Mouse (Mus musculus) embryonic facial prominence, embryonic 13.5 days (tissue): ENCODE results near the gene Gm30083. TPM values are rescaled to one million over a fixed set of nuclear protein-coding genes. Genes with fewer than 3 reads are reported as not detected.

Experiments used
- ATAC-seq: fragments of 200-750 bp; cut with Nextera tagmentation; 2 replicates; pipeline ENCODE4 v1.8.0; 2017; ENCODE audit warnings: low read depth; ENCODE audit not compliant: insufficient number of reproducible peaks, insufficient read depth, low FRiP score, low TSS enrichment
- H3K27ac ChIP-seq: fragments of 300-500 bp; sonication (generic); 2 replicates; pipeline ENCODE4 v1.5.1; 2015; ENCODE audit warnings: moderate library complexity, mild to moderate bottlenecking, inconsistent platforms
- H3K27me3 ChIP-seq: fragments of 300-500 bp; sonication (generic); 2 replicates; pipeline ENCODE4 v1.6.1; 2015; ENCODE audit warnings: mild to moderate bottlenecking, inconsistent platforms
- H3K36me3 ChIP-seq: fragments of 300-500 bp; sonication (generic); 2 replicates; pipeline ENCODE4 v1.6.1; 2015; ENCODE audit warnings: mild to moderate bottlenecking, inconsistent platforms
- H3K4me1 ChIP-seq: fragments of 300-500 bp; sonication (generic); 2 replicates; pipeline ENCODE4 v1.6.1; 2015; ENCODE audit warnings: inconsistent platforms
- H3K4me2 ChIP-seq: fragments of 300-500 bp; sonication (generic); 2 replicates; pipeline ENCODE4 v1.6.1; 2015; ENCODE audit warnings: moderate library complexity, mild to moderate bottlenecking, inconsistent platforms
- H3K4me3 ChIP-seq: fragments of 300-500 bp; sonication (generic); 2 replicates; pipeline ENCODE4 v1.5.1; 2015; ENCODE audit warnings: mild to moderate bottlenecking, inconsistent platforms
- H3K9ac ChIP-seq: fragments of 300-500 bp; sonication (generic); 2 replicates; pipeline ENCODE4 v1.6.1; 2015; ENCODE audit warnings: mild to moderate bottlenecking, inconsistent platforms
- H3K9me3 ChIP-seq: fragments of 300-500 bp; sonication (generic); 2 replicates; pipeline ENCODE4 v1.6.1; 2016; ENCODE audit warnings: inconsistent platforms
- WGBS: fragments of 180-500 bp; shearing (Covaris S2); methylation state at CpG from one replicate; pipeline ENCODE4 v1.1.7; 2015; ENCODE audit warnings: mixed read lengths; 5-methylcytosine and 5-hydroxymethylcytosine counted together
- polyA plus RNA-seq: library from polyadenylated mRNA; unstranded; fragments of >200 nt; fragmentation: Nextera tagmentation; extraction: Ambion mirVana; gene quantifications from 2 replicates; pipeline ENCODE4 v1.2.1, GENCODE M21; 2015

Gm30083 gene
- polyA plus RNA-seq, 1 experiment from 2014 or later, result not detected

- Histone ChIP-seq H3K36me3 (no peaks in the 10 kb centered on the region), H3K4me3 (no peak overlapping the region), H3K9ac (no peak overlapping the region), H3K4me2 (no peak overlapping the region), H3K9me3 (no peaks in the 10 kb centered on the region), H3K4me1 (no peaks in the 10 kb centered on the region), H3K27ac (no peak overlapping the region), H3K27me3 (no peaks in the 10 kb centered on the region)
- 40% methylated on average over 6 of the region's 6 CpGs for WGBS
- ATAC-seq, result no peak
These were observed 17.6 kb downstream of the Gm30083 start for GRCm38 (mm10) chr14:33997427-33997826.

- no peak overlapping the region for H3K9ac ChIP-seq
- H3K4me1 ChIP-seq, result no peaks in the 10 kb centered on the region
- no peaks in the 10 kb centered on the region for H3K36me3 ChIP-seq
- H3K9me3 ChIP-seq, result no peaks in the 10 kb centered on the region
- H3K27me3 ChIP-seq, result no peaks in the 10 kb centered on the region
- H3K4me3 ChIP-seq, result no peak overlapping the region
- WGBS, result 90% methylated on average over 6 of the region's 6 CpGs
- H3K4me2 ChIP-seq, result no peak overlapping the region
- no peak overlapping the region for H3K27ac ChIP-seq
- ATAC-seq, result no peak
These were observed 21.3 kb downstream of the Gm30083 start for GRCm38 (mm10) chr14:33993521-33994289.

- Histone ChIP-seq H3K27me3 (no peaks in the 10 kb centered on the region), H3K9me3 (no peaks in the 10 kb centered on the region), H3K27ac (no peak overlapping the region), H3K4me2 (no peak overlapping the region), H3K4me3 (no peak overlapping the region), H3K9ac (no peak overlapping the region), H3K36me3 (no peaks in the 10 kb centered on the region), H3K4me1 (no peaks in the 10 kb centered on the region)
- 87% methylated on average over 9 of the region's 9 CpGs for WGBS
- ATAC-seq, result no peak
These were observed 21.9 kb downstream of the Gm30083 start for GRCm38 (mm10) chr14:33993051-33993450.

GRCm38 (mm10) chr14:33991971-33992370 lies 23.0 kb downstream of the Gm30083 start:
- Histone ChIP-seq H3K4me3 (no peak overlapping the region), H3K9ac (no peak overlapping the region), H3K9me3 (no peaks in the 10 kb centered on the region), H3K4me2 (no peak overlapping the region), H3K36me3 (no peaks in the 10 kb centered on the region), H3K4me1 (no peaks in the 10 kb centered on the region), H3K27me3 (no peaks in the 10 kb centered on the region), H3K27ac (no peak overlapping the region)
- 82% methylated on average over 4 of the region's 4 CpGs for WGBS
- no peak for ATAC-seq

GRCm38 (mm10) chr14:33989201-33989600 lies 25.8 kb downstream of the Gm30083 start:
- no peak overlapping the region for H3K4me3 ChIP-seq
- no peaks in the 10 kb centered on the region for H3K27me3 ChIP-seq
- H3K36me3 ChIP-seq, result no peaks in the 10 kb centered on the region
- no peak for ATAC-seq
- no peak overlapping the region for H3K4me2 ChIP-seq
- no peak overlapping the region for H3K9ac ChIP-seq
- no peaks in the 10 kb centered on the region for H3K4me1 ChIP-seq
- WGBS, result 55% methylated on average over 3 of the region's 3 CpGs
- H3K27ac ChIP-seq, result no peak overlapping the region
- H3K9me3 ChIP-seq, result no peaks in the 10 kb centered on the region

- Histone ChIP-seq H3K9me3 (no peaks in the 10 kb centered on the region), H3K27me3 (peaks cover 15% of the 10 kb centered on the region), H3K4me1 (peaks cover 11% of the 10 kb centered on the region; the same call in 1 of the 2 replicates), H3K9ac (peak within 1 kb of the TSS; percentile 63), H3K27ac (peak within 1 kb of the TSS; percentile 3; the same call in 1 of the 2 replicates), H3K4me2 (peak within 1 kb of the TSS; percentile 72), H3K4me3 (peak within 1 kb of the TSS; percentile 44), H3K36me3 (no peaks in the 10 kb centered on the region)
- no peak; the same call in 1 of the 2 replicates for ATAC-seq
- under 1% methylated on average over 25 of the region's 25 CpGs for WGBS
These were observed 36.4 kb downstream of the Gm30083 start, which contains the start of gene Zfp488 for GRCm38 (mm10) chr14:33978604-33979059. Zfp488 (minus strand) TSS chr14:33978764.

GRCm38 (mm10) chr14:33977748-33978147 lies 37.2 kb downstream of the Gm30083 start:
- Histone ChIP-seq H3K36me3 (no peaks in the 10 kb centered on the region), H3K9me3 (no peaks in the 10 kb centered on the region), H3K27ac (no peak overlapping the region), H3K4me2 (peak overlapping the region; percentile 72), H3K9ac (no peak overlapping the region), H3K27me3 (peaks cover 15% of the 10 kb centered on the region), H3K4me3 (peak overlapping the region; percentile 44; the same call in 1 of the 2 replicates), H3K4me1 (peaks cover 11% of the 10 kb centered on the region; the same call in 1 of the 2 replicates)
- no peak for ATAC-seq
- WGBS, result 8% methylated on average over 7 of the region's 7 CpGs

- 28% methylated on average over 5 of the region's 5 CpGs for WGBS
- no peak overlapping the region for H3K9ac ChIP-seq
- no peaks in the 10 kb centered on the region for H3K9me3 ChIP-seq
- no peak overlapping the region for H3K4me2 ChIP-seq
- H3K27ac ChIP-seq, result no peak overlapping the region
- peaks cover 11% of the 10 kb centered on the region; the same call in 1 of the 2 replicates for H3K4me1 ChIP-seq
- ATAC-seq, result no peak
- H3K36me3 ChIP-seq, result no peaks in the 10 kb centered on the region
- H3K27me3 ChIP-seq, result peaks cover 15% of the 10 kb centered on the region
- H3K4me3 ChIP-seq, result no peak overlapping the region
These were observed 40.2 kb downstream of the Gm30083 start for GRCm38 (mm10) chr14:33974752-33975151.

GRCm38 (mm10) chr14:33972679-33973078 lies 42.3 kb downstream of the Gm30083 start:
- H3K27me3 ChIP-seq, result peaks cover 5% of the 10 kb centered on the region; the same call in 1 of the 2 replicates
- H3K4me3 ChIP-seq, result no peak overlapping the region
- ATAC-seq, result no peak
- no peak overlapping the region for H3K4me2 ChIP-seq
- WGBS, result 42% methylated on average over 7 of the region's 7 CpGs
- H3K27ac ChIP-seq, result no peak overlapping the region
- H3K9me3 ChIP-seq, result no peaks in the 10 kb centered on the region
- H3K9ac ChIP-seq, result no peak overlapping the region
- no peaks in the 10 kb centered on the region for H3K36me3 ChIP-seq
- H3K4me1 ChIP-seq, result peaks cover under 1% of the 10 kb centered on the region; the same call in 1 of the 2 replicates

- no peaks in the 10 kb centered on the region for H3K4me1 ChIP-seq
- H3K9ac ChIP-seq, result no peak overlapping the region
- no peak for ATAC-seq
- no peak overlapping the region for H3K4me2 ChIP-seq
- no peaks in the 10 kb centered on the region for H3K27me3 ChIP-seq
- no peaks in the 10 kb centered on the region for H3K36me3 ChIP-seq
- no peak overlapping the region for H3K4me3 ChIP-seq
- WGBS, result 69% methylated on average over 7 of the region's 7 CpGs
- H3K9me3 ChIP-seq, result no peaks in the 10 kb centered on the region
- H3K27ac ChIP-seq, result no peak overlapping the region
These were observed 49.3 kb downstream of the Gm30083 start for GRCm38 (mm10) chr14:33965675-33966074.

GRCm38 (mm10) chr14:33959341-33959740 lies 55.6 kb downstream of the Gm30083 start:
- Histone ChIP-seq H3K27me3 (peaks cover 17% of the 10 kb centered on the region; the same call in 1 of the 2 replicates), H3K4me1 (no peaks in the 10 kb centered on the region)
- WGBS, result 12% methylated on average over 9 of the region's 9 CpGs

GRCm38 (mm10) chr14:33958841-33959240 lies 56.1 kb downstream of the Gm30083 start:
- Histone ChIP-seq H3K9me3 (no peaks in the 10 kb centered on the region), H3K4me3 (no peak overlapping the region), H3K27ac (no peak overlapping the region), H3K4me1 (no peaks in the 10 kb centered on the region), H3K36me3 (no peaks in the 10 kb centered on the region), H3K27me3 (peaks cover 17% of the 10 kb centered on the region; the same call in 1 of the 2 replicates), H3K4me2 (no peak overlapping the region), H3K9ac (no peak overlapping the region)
- WGBS, result 67% methylated on average over 3 of the region's 3 CpGs
- ATAC-seq, result no peak

More at GRCm38 (mm10) chr14:33959341-33959740, 55.6 kb downstream of the Gm30083 start:
- Histone ChIP-seq H3K9me3 (no peaks in the 10 kb centered on the region), H3K36me3 (no peaks in the 10 kb centered on the region), H3K9ac (no peak overlapping the region), H3K27ac (no peak overlapping the region), H3K4me2 (no peak overlapping the region), H3K4me3 (no peak overlapping the region)
- no peak for ATAC-seq
